Mouse (Mus musculus) erythroblast, embryonic 14.5 days (primary cell): ENCODE data around the gene Lyg1.

ENCODE experiments used
- GATA1 ChIP-seq: IDR thresholded peaks from 2 replicates; pipeline ENCODE4 v1.6.1; 2012; ENCODE audit warnings: low read length, inconsistent platforms, mixed read lengths
- TAL1 ChIP-seq: IDR thresholded peaks from 3 replicates; pipeline ENCODE4 v1.6.1; 2012; ENCODE audit warnings: low read length, inconsistent platforms, mixed read lengths

GRCm38 (mm10) chr1:37925971-37926370 lies 31.6 kb downstream of the Lyg1 start:
- TF ChIP-seq GATA1 (no peak), TAL1 (no peak)
